Mouse (Mus musculus) forebrain, postnatal 0 days (tissue): ENCODE data around the gene Gm6034. TPM values are rescaled to one million over a fixed set of nuclear protein-coding genes. Genes with fewer than 3 reads are reported as not detected.
"Not testable (repeated sequence)": the region's sequence is repeated elsewhere in the genome, so short reads cannot be mapped to it uniquely, and the experiment has no call there.

ENCODE experiments used
- ATAC-seq: fragments of 200-750 bp; cut with Nextera tagmentation; 2 replicates; pipeline ENCODE4 v1.8.0; 2017; ENCODE audit warnings: mild to moderate bottlenecking, moderate library complexity
- DNase-seq: peaks from one replicate; pipeline ENCODE4 v3.0.0-alpha.2; 2015
- H3K27ac ChIP-seq: fragments of 300-500 bp; sonication (generic); 2 replicates; pipeline ENCODE4 v1.5.1; 2014; ENCODE audit warnings: low read depth, mild to moderate bottlenecking, antibody characterized with exemption, low read length, moderate library complexity, mixed read lengths
- H3K27me3 ChIP-seq: fragments of 300-500 bp; sonication (generic); 2 replicates; pipeline ENCODE4 v1.6.1; 2014; ENCODE audit warnings: mild to moderate bottlenecking, low read length, mixed read lengths; ENCODE audit not compliant: insufficient read depth
- H3K36me3 ChIP-seq: fragments of 300-500 bp; sonication (generic); 2 replicates; pipeline ENCODE4 v1.6.1; 2014; ENCODE audit warnings: mild to moderate bottlenecking, moderate library complexity; ENCODE audit not compliant: insufficient read depth
- H3K4me1 ChIP-seq: fragments of 300-500 bp; sonication (generic); 2 replicates; pipeline ENCODE4 v1.6.1; 2014; ENCODE audit warnings: antibody characterized with exemption; ENCODE audit not compliant: insufficient read depth
- H3K4me2 ChIP-seq: fragments of 300-500 bp; sonication (generic); 2 replicates; pipeline ENCODE4 v1.6.1; 2014; ENCODE audit warnings: low read depth, mild to moderate bottlenecking, moderate library complexity
- H3K4me3 ChIP-seq: fragments of 300-500 bp; sonication (generic); 2 replicates; pipeline ENCODE4 v1.5.1; 2014; ENCODE audit warnings: low read depth, low read length, mixed read lengths
- H3K9ac ChIP-seq: fragments of 300-500 bp; sonication (generic); 2 replicates; pipeline ENCODE4 v1.6.1; 2014; ENCODE audit warnings: mild to moderate bottlenecking
- H3K9me3 ChIP-seq: fragments of 300-500 bp; sonication (generic); 2 replicates; pipeline ENCODE4 v1.6.1; 2016; ENCODE audit warnings: low read length
- CTCF ChIP-seq: sonication (generic); IDR thresholded peaks from 2 replicates; pipeline ENCODE4 v1.5.1; 2016; ENCODE audit warnings: antibody characterized with exemption, control low read depth, low read depth
- WGBS: fragments of 180-500 bp; shearing (Covaris S2); extraction: QIAGEN DNeasy Blood & Tissue Kit; methylation state at CpG from one replicate; pipeline ENCODE4 v1.1.7; 2014; 5-methylcytosine and 5-hydroxymethylcytosine counted together
- polyA plus RNA-seq: library from polyadenylated mRNA; unstranded; fragments of >200 nt; fragmentation: Nextera tagmentation; extraction: Ambion mirVana; gene quantifications from 2 replicates; pipeline ENCODE4 v1.2.1, GENCODE M21; 2015
- total RNA-seq: library from RNA; depleted of rRNA; stranded (reverse); fragments of >200 nt; gene quantifications from 2 replicates; pipeline ENCODE4 v1.2.3, GENCODE M21; 2014; rRNA removed

Gm6034 gene
- total and polyA plus RNA-seq, 2 experiments from 2014 or later, result not detected

GRCm38 (mm10) chr17:36083870-36084451 is 41.2 kb downstream of the Gm6034 start:
- Histone ChIP-seq H3K36me3 (no peaks in the 10 kb centered on the region), H3K27ac (no peak overlapping the region), H3K27me3 (0 out of 2 replicates have a peak, but pooled peaks cover 8% of the 10 kb centered on the region), H3K4me1 (peaks cover 3% of the 10 kb centered on the region; the same call in 1 of the 2 replicates), H3K9me3 (no peaks in the 10 kb centered on the region), H3K4me3 (peak overlapping the region; percentile 43), H3K4me2 (peak overlapping the region; percentile 97), H3K9ac (peak overlapping the region; percentile 56)
- no peak for DNase-seq
- TF ChIP-seq CTCF, result no peak
- peak; percentile 67 for ATAC-seq
- under 1% methylated on average over 39 of the region's 42 CpGs for WGBS

- DNase-seq, H3K4me1 ChIP-seq, ATAC-seq, H3K36me3 ChIP-seq, H3K27me3 ChIP-seq, H3K9ac ChIP-seq, H3K27ac ChIP-seq, H3K4me3 ChIP-seq, H3K4me2 ChIP-seq, H3K9me3 ChIP-seq: not testable (repeated sequence)
- 78% methylated on average over 1 of the region's 1 CpGs for WGBS
Observed at GRCm38 (mm10) chr17:36085976-36086375, 43.2 kb downstream of the Gm6034 start.

GRCm38 (mm10) chr17:36091933-36092332 is 49.2 kb downstream of the Gm6034 start:
- ATAC-seq, H3K27me3 ChIP-seq, H3K36me3 ChIP-seq, H3K9ac ChIP-seq, H3K27ac ChIP-seq, H3K9me3 ChIP-seq, H3K4me3 ChIP-seq, H3K4me2 ChIP-seq, DNase-seq, H3K4me1 ChIP-seq: not testable (repeated sequence)
- WGBS, result no CpG with 5 or more reads among the region's 2 CpGs

GRCm38 (mm10) chr17:36092520-36092919 is 49.8 kb downstream of the Gm6034 start:
- H3K27me3 ChIP-seq, H3K4me3 ChIP-seq, H3K4me1 ChIP-seq, H3K4me2 ChIP-seq, H3K9me3 ChIP-seq, H3K9ac ChIP-seq, ATAC-seq, H3K36me3 ChIP-seq, DNase-seq, H3K27ac ChIP-seq: not testable (repeated sequence)

GRCm38 (mm10) chr17:36093936-36094335 is 51.2 kb downstream of the Gm6034 start:
- Histone ChIP-seq H3K4me1 (no peaks in the 10 kb centered on the region), H3K27me3 (no peaks in the 10 kb centered on the region), H3K27ac (no peak overlapping the region), H3K9ac (no peak overlapping the region), H3K9me3 (no peaks in the 10 kb centered on the region), H3K4me2 (no peak overlapping the region), H3K36me3 (no peaks in the 10 kb centered on the region), H3K4me3 (no peak overlapping the region)
- DNase-seq (no peak), ATAC-seq (no peak)
- no peak for TF ChIP-seq CTCF
- WGBS, result 28% methylated on average over 3 of the region's 3 CpGs

GRCm38 (mm10) chr17:36099603-36100002 is 56.8 kb downstream of the Gm6034 start:
- H3K27me3 ChIP-seq, DNase-seq, H3K9me3 ChIP-seq, H3K4me1 ChIP-seq, H3K36me3 ChIP-seq, H3K27ac ChIP-seq, ATAC-seq, H3K4me2 ChIP-seq, H3K4me3 ChIP-seq, H3K9ac ChIP-seq: not testable (repeated sequence)
- WGBS, result 34% methylated on average over 2 of the region's 2 CpGs

- not testable (repeated sequence) for H3K36me3 ChIP-seq, H3K9me3 ChIP-seq, H3K27me3 ChIP-seq, DNase-seq, H3K27ac ChIP-seq, H3K9ac ChIP-seq, H3K4me3 ChIP-seq, ATAC-seq, H3K4me1 ChIP-seq, H3K4me2 ChIP-seq
- 73% methylated on average over 11 of the region's 12 CpGs for WGBS
Observed at GRCm38 (mm10) chr17:36102091-36102490, 59.3 kb downstream of the Gm6034 start.

Other genes with a start within 250 kb of the Gm6034 start
- 8.9 and 9.0 TPM in 2 replicates for gene Ier3, start 221.3 kb upstream of the Gm6034 start, total RNA-seq
- 13.0 and 13.1 TPM in 2 replicates for gene Ier3, start 221.3 kb upstream of the Gm6034 start, polyA plus RNA-seq
- gene Flot1, start 219.7 kb upstream of the Gm6034 start, total RNA-seq, result 90.4 and 103 TPM in 2 replicates
- 104 and 113 TPM in 2 replicates for gene Flot1, start 219.7 kb upstream of the Gm6034 start, polyA plus RNA-seq
- 3,707 and 3,724 TPM in 2 replicates for gene Tubb5, start 204.7 kb upstream of the Gm6034 start, total RNA-seq
- 2,151 and 2,226 TPM in 2 replicates for gene Tubb5, start 204.7 kb upstream of the Gm6034 start, polyA plus RNA-seq
- 15.3 and 20.4 TPM in 2 replicates for gene Mdc1, start 201.4 kb upstream of the Gm6034 start, total RNA-seq
- gene Mdc1, start 201.4 kb upstream of the Gm6034 start, polyA plus RNA-seq, result 3.0 and 4.4 TPM in 2 replicates
- 6.1 and 9.7 TPM in 2 replicates for gene Nrm, start 181.6 kb upstream of the Gm6034 start, total RNA-seq
- 13.1 and 15.6 TPM in 2 replicates for gene Nrm, start 181.6 kb upstream of the Gm6034 start, polyA plus RNA-seq
- 29.5 and 38.9 TPM in 2 replicates for gene Ppp1r18, start 177.4 kb upstream of the Gm6034 start, total RNA-seq
- 22.3 and 23.3 TPM in 2 replicates for gene Ppp1r18, start 177.4 kb upstream of the Gm6034 start, polyA plus RNA-seq
- gene Dhx16, start 163.1 kb upstream of the Gm6034 start, total RNA-seq, result 33.0 and 33.2 TPM in 2 replicates
- 21.8 and 22.1 TPM in 2 replicates for gene Dhx16, start 163.1 kb upstream of the Gm6034 start, polyA plus RNA-seq
- 31.6 and 32.8 TPM in 2 replicates for gene 2310061I04Rik, start 145.5 kb upstream of the Gm6034 start, total RNA-seq
- 56.7 and 66.3 TPM in 2 replicates for gene 2310061I04Rik, start 145.5 kb upstream of the Gm6034 start, polyA plus RNA-seq
- 206 and 218 TPM in 2 replicates for gene Atat1, start 132.9 kb upstream of the Gm6034 start, total RNA-seq
- gene Atat1, start 132.9 kb upstream of the Gm6034 start, polyA plus RNA-seq, result 371 and 379 TPM in 2 replicates
- gene Mrps18b, start 126.6 kb upstream of the Gm6034 start, total RNA-seq, result 34.5 and 44.5 TPM in 2 replicates
- gene Mrps18b, start 126.6 kb upstream of the Gm6034 start, polyA plus RNA-seq, result 65.5 and 69.7 TPM in 2 replicates
- 42.9 and 60.2 TPM in 2 replicates for gene Ppp1r10, start 126.5 kb upstream of the Gm6034 start, total RNA-seq
- gene Ppp1r10, start 126.5 kb upstream of the Gm6034 start, polyA plus RNA-seq, result 23.2 and 32.5 TPM in 2 replicates
- gene Abcf1, start 73.2 kb upstream of the Gm6034 start, total RNA-seq, result 55.9 and 60.4 TPM in 2 replicates
- 89.0 and 101 TPM in 2 replicates for gene Abcf1, start 73.2 kb upstream of the Gm6034 start, polyA plus RNA-seq
- 86.2 and 115 TPM in 2 replicates for gene Gnl1, start 63.1 kb upstream of the Gm6034 start, total RNA-seq
- 63.1 and 83.4 TPM in 2 replicates for gene Gnl1, start 63.1 kb upstream of the Gm6034 start, polyA plus RNA-seq
- 38.4 and 49.8 TPM in 2 replicates for gene Prr3, start 62.7 kb upstream of the Gm6034 start, total RNA-seq
- gene Prr3, start 62.7 kb upstream of the Gm6034 start, polyA plus RNA-seq, result 83.1 and 93.9 TPM in 2 replicates
- gene H2-T24, start 22.4 kb upstream of the Gm6034 start, total RNA-seq, result 0.33 and 1.0 TPM in 2 replicates
- gene H2-T24, start 22.4 kb upstream of the Gm6034 start, polyA plus RNA-seq, result 1.6 and 4.7 TPM in 2 replicates
- gene H2-T23, start 10.1 kb upstream of the Gm6034 start, total RNA-seq, result 9.0 and 10.2 TPM in 2 replicates
- gene H2-T23, start 10.1 kb upstream of the Gm6034 start, polyA plus RNA-seq, result 6.4 and 6.9 TPM in 2 replicates
- gene H2-T22, start 214 bp upstream of the Gm6034 start, total RNA-seq, result 10.3 and 13.1 TPM in 2 replicates
- 6.2 and 6.5 TPM in 2 replicates for gene H2-T22, start 214 bp upstream of the Gm6034 start, polyA plus RNA-seq
- 0.15 TPM in 1 of 2 replicates, not detected in the other for gene Gm11127, start 15.4 kb downstream of the Gm6034 start, total RNA-seq
- not detected in 2 replicates for gene Gm11127, start 15.4 kb downstream of the Gm6034 start, polyA plus RNA-seq
- not detected in 2 replicates for gene Gm19684, start 78.7 kb downstream of the Gm6034 start, total RNA-seq
- not detected in 2 replicates for gene Gm19684, start 78.7 kb downstream of the Gm6034 start, polyA plus RNA-seq
- gene Gm7030, start 86.5 kb downstream of the Gm6034 start, total RNA-seq, result not detected in 2 replicates
- not detected in 2 replicates for gene Gm7030, start 86.5 kb downstream of the Gm6034 start, polyA plus RNA-seq
- gene Gm8909, start 125.6 kb downstream of the Gm6034 start, total RNA-seq, result not detected in 2 replicates
- gene Gm8909, start 125.6 kb downstream of the Gm6034 start, polyA plus RNA-seq, result not detected in 2 replicates
- gene H2-T3, start 147.3 kb downstream of the Gm6034 start, total RNA-seq, result not detected in 2 replicates
- not detected in 2 replicates for gene H2-T3, start 147.3 kb downstream of the Gm6034 start, polyA plus RNA-seq
- 39.2 and 58.2 TPM in 2 replicates for gene Rpp21, start 215.1 kb downstream of the Gm6034 start, total RNA-seq
- gene Rpp21, start 215.1 kb downstream of the Gm6034 start, polyA plus RNA-seq, result 139 and 159 TPM in 2 replicates
- 27.1 and 27.8 TPM in 2 replicates for gene Trim39, start 229.3 kb downstream of the Gm6034 start, total RNA-seq
- 7.9 and 11.2 TPM in 2 replicates for gene Trim39, start 229.3 kb downstream of the Gm6034 start, polyA plus RNA-seq
- gene H2-M10.2, start 243.5 kb downstream of the Gm6034 start, total RNA-seq, result not detected in 2 replicates
- not detected in 2 replicates for gene H2-M10.2, start 243.5 kb downstream of the Gm6034 start, polyA plus RNA-seq